Mouse (Mus musculus) small intestine, adult 2 months (tissue): ENCODE data around the gene Tmem182. TPM values are rescaled to one million over a fixed set of nuclear protein-coding genes. Genes with fewer than 3 reads are reported as not detected.
A peak's percentile ranks its signal among the peaks of the same experiment; 100 is the strongest.

Source experiments
- H3K27ac ChIP-seq: fragments of 200-500 bp; 2 replicates; pipeline ENCODE4 v1.5.1; 2012; ENCODE audit warnings: low read depth, low read length, control low read depth, inconsistent platforms; ENCODE audit not compliant: insufficient read depth
- H3K27me3 ChIP-seq: fragments of 200-500 bp; 2 replicates; pipeline ENCODE4 v1.6.1; 2012; ENCODE audit warnings: mild to moderate bottlenecking, moderate library complexity, low read length, inconsistent platforms; ENCODE audit not compliant: control insufficient read depth, insufficient read depth
- H3K36me3 ChIP-seq: fragments of 200-500 bp; 2 replicates; pipeline ENCODE4 v1.6.1; 2012; ENCODE audit warnings: mild to moderate bottlenecking, low read length, control low read depth, inconsistent platforms; ENCODE audit not compliant: control insufficient read depth, insufficient read depth
- H3K4me1 ChIP-seq: fragments of 200-500 bp; 2 replicates; pipeline ENCODE4 v1.6.1; 2012; ENCODE audit warnings: low read length, inconsistent platforms, mixed read lengths; ENCODE audit not compliant: control insufficient read depth, insufficient read depth, insufficient read length
- H3K4me3 ChIP-seq: fragments of 200-500 bp; 2 replicates; pipeline ENCODE4 v1.5.1; 2012; ENCODE audit warnings: low read depth, mild to moderate bottlenecking, control low read depth, inconsistent platforms, low read length, moderate library complexity
- CTCF ChIP-seq: fragments of 200-500 bp; IDR thresholded peaks from 2 replicates; pipeline ENCODE4 v1.5.1; 2012; ENCODE audit warnings: low read depth, mild to moderate bottlenecking, control low read depth, inconsistent platforms, low read length, moderate library complexity, mixed read lengths; ENCODE audit not compliant: insufficient replicate concordance, insufficient read length; ENCODE audit errors: extremely low read depth
- POLR2A ChIP-seq: fragments of 200-500 bp; IDR thresholded peaks from 2 replicates; pipeline ENCODE4 v1.6.1; 2012; ENCODE audit warnings: low read depth, mild to moderate bottlenecking, control low read depth, inconsistent platforms, low read length, moderate library complexity
- WGBS: fragments of 180-500 bp; shearing (Covaris S2); methylation state at CpG from one replicate; pipeline ENCODE4 v1.1.7; 2018; 5-methylcytosine and 5-hydroxymethylcytosine counted together
- polyA plus RNA-seq: library from polyadenylated mRNA; depleted of rRNA; stranded (reverse); fragments of >200 nt; gene quantifications from 2 replicates; pipeline ENCODE4 v1.2.3, GENCODE M21; 2012

Gene Tmem182
- polyA plus RNA-seq, 1 experiment: not detected

DNA sequence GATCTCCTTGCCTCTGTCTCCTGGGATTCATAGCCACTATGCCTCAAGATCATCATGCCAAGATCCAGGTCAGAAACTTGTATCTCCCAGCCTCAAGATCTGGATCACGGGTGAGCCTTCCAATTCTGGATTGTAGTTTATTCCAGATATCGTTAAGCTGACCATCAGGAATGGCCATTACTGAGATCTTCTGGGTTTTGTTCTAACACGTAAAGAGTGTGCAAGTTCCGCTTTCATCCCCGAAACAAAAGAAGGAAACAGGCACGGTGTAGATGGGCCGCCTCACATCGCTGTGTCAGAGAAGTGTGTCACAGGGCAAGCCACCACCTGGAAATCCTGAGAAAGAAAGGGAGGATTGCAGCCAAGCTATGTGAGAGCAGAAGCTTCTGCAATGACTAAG lies 6.3 kb upstream of the Tmem182 start:
- TF ChIP-seq POLR2A (no peak), CTCF (no peak)
- H3K4me1 ChIP-seq: no peaks in the 10 kb centered on the region
- no peaks in the 10 kb centered on the region for H3K27me3 ChIP-seq
- WGBS: 89% methylated on average over 8 of the region's 8 CpGs
- H3K36me3 ChIP-seq: no peaks in the 10 kb centered on the region
- no peak overlapping the region for H3K4me3 ChIP-seq
- no peak overlapping the region for H3K27ac ChIP-seq

DNA sequence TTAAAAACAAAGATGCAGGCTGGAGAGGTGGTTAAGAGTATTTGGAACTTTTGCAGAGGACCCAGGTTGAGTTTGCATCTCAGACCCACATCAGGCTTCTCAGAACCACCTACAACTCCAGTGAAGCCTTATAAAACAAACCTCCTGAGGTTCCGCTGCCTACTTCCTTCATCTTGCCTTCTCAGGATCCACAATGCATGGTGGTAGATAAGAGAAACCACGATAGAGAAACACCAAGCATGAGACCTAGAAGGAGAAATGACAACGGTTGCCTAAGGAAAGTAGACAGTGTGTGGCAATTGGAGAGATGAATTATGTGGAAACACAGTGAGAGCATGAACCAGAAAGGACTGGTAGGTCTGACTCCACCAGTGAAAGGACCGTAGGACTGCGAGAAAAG lies 4.5 kb upstream of the Tmem182 start:
- H3K4me3 ChIP-seq: no peak overlapping the region
- no peaks in the 10 kb centered on the region for H3K4me1 ChIP-seq
- no peaks in the 10 kb centered on the region for H3K36me3 ChIP-seq
- TF ChIP-seq POLR2A: no peak
- TF ChIP-seq CTCF: no peak
- H3K27me3 ChIP-seq: no peaks in the 10 kb centered on the region
- H3K27ac ChIP-seq: no peak overlapping the region
- 77% methylated on average over 5 of the region's 5 CpGs for WGBS

GRCm38 (mm10) chr1:40802759-40803158 lies 2.6 kb upstream of the Tmem182 start:
- no peaks in the 10 kb centered on the region for H3K27me3 ChIP-seq
- no peak overlapping the region for H3K27ac ChIP-seq
- no peak overlapping the region for H3K4me3 ChIP-seq
- TF ChIP-seq POLR2A: no peak
- no peak for TF ChIP-seq CTCF
- no peaks in the 10 kb centered on the region for H3K4me1 ChIP-seq
- H3K36me3 ChIP-seq: no peaks in the 10 kb centered on the region
- 19% methylated on average over 3 of the region's 3 CpGs for WGBS

DNA sequence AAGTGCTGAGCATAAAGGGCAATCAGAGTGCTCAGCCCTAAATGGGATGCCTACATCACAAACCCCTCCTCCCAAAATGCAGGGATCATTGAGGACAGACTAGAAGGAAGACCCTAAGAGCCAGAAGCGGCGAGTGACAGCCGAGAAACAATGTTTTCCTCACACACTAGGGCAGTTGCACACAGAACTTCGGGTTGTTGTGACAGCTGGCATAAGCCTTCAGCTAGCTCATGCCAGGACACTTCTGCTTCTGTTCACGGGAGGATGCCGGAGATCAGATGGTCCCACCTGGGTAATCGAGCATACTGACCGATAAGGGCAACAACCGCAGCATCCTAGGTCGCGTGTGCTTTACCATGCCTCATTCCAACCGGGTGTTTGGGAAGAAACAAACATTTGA lies 1.3 kb upstream of the Tmem182 start:
- Histone ChIP-seq H3K36me3 (no peaks in the 10 kb centered on the region), H3K27me3 (no peaks in the 10 kb centered on the region), H3K4me1 (no peaks in the 10 kb centered on the region), H3K4me3 (no peak overlapping the region), H3K27ac (no peak overlapping the region)
- 93% methylated on average over 12 of the region's 12 CpGs for WGBS
- no peak for TF ChIP-seq POLR2A
- no peak for TF ChIP-seq CTCF

GRCm38 (mm10) chr1:40805891-40806290 lies 490 bp downstream of the Tmem182 start:
- Histone ChIP-seq H3K4me1 (no peaks in the 10 kb centered on the region), H3K4me3 (no peak overlapping the region), H3K36me3 (no peaks in the 10 kb centered on the region), H3K27ac (no peak overlapping the region), H3K27me3 (no peaks in the 10 kb centered on the region)
- TF ChIP-seq POLR2A: no peak
- TF ChIP-seq CTCF: no peak
- WGBS: 91% methylated on average over 11 of the region's 11 CpGs

DNA sequence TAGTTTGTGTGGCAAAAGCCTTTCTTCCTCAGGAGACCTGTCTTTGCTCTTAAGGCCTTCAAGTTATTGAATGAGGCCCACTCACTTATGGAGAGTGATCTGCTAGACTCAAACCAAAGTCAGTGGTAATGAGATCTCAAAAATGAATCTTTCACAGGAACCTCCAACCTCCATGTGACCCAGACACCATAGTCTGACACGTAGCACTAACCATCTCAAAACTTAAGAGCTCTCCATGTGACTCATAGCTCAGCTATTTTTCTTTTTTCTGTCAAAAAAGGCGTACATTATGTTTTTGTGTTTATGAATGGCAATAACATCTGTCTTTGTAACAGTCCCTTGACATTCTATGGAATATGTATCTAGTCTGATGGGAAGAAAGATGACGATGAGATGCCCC lies 3.2 kb downstream of the Tmem182 start:
- H3K27ac ChIP-seq: no peak overlapping the region
- no peak for TF ChIP-seq CTCF
- no peak for TF ChIP-seq POLR2A
- no peaks in the 10 kb centered on the region for H3K27me3 ChIP-seq
- no peaks in the 10 kb centered on the region for H3K4me1 ChIP-seq
- 84% methylated on average over 3 of the region's 3 CpGs for WGBS
- H3K4me3 ChIP-seq: no peak overlapping the region
- H3K36me3 ChIP-seq: no peaks in the 10 kb centered on the region

GRCm38 (mm10) chr1:40815071-40815845 lies 9.9 kb downstream of the Tmem182 start:
- 24% methylated on average over 16 of the region's 16 CpGs for WGBS
- no peaks in the 10 kb centered on the region for H3K36me3 ChIP-seq
- TF ChIP-seq CTCF: no peak
- TF ChIP-seq POLR2A: no peak
- no peaks in the 10 kb centered on the region for H3K27me3 ChIP-seq
- peak overlapping the region; percentile 27 for H3K4me3 ChIP-seq
- peaks cover 7% of the 10 kb centered on the region; the same call in 1 of the 2 replicates for H3K4me1 ChIP-seq
- H3K27ac ChIP-seq: peak overlapping the region; percentile 46
